Mouse (Mus musculus): Measurements from ENCODE around the gene Smim1. TPM values are rescaled to one million over a fixed set of nuclear protein-coding genes. Genes with fewer than 3 reads are reported as not detected.

The Smim1 gene
- polyA plus RNA-seq, 1 experiment = 9.5 TPM

GRCm38 (mm10) chr4:154064827-154065773 lies 39.1 kb upstream of the Smim1 start:
- TF ChIP-seq TCF12 (IDR thresholded peaks at IDR 0.05; ENCODE audit: insufficient read depth, poor library complexity, severe bottlenecking) (no peak), POLR2AphosphoS2 (IDR thresholded peaks at IDR 0.05; ENCODE audit: insufficient read length, low read depth) (no peak), TCF3 (IDR thresholded peaks at IDR 0.05; ENCODE audit: insufficient read length, low read depth) (no peak), SRF (IDR thresholded peaks at IDR 0.05; ENCODE audit: control insufficient read depth, insufficient read length, low read depth) (no peak), MYOG (IDR thresholded peaks at IDR 0.05; ENCODE audit: control insufficient read depth in 1 of 3, insufficient read depth in 1 of 3, insufficient read length in 2 of 3, low read depth in 2 of 3) (no peak), POLR2A (IDR thresholded peaks at IDR 0.05; ENCODE audit: insufficient read length, low read depth) (no peak), E2F4 (IDR thresholded peaks at IDR 0.05; ENCODE audit: insufficient read depth) (no peak), USF1 (IDR thresholded peaks at IDR 0.05; ENCODE audit: low read depth) (no peak), MYOD1 (IDR thresholded peaks at IDR 0.05; ENCODE audit: control insufficient read depth in 1 of 3, insufficient read length in 2 of 3, low read depth in 2 of 3) (no peak), MAX (IDR thresholded peaks at IDR 0.05; ENCODE audit: low read depth) (no peak), REST (IDR thresholded peaks at IDR 0.05; ENCODE audit: insufficient read depth, insufficient read length) (no peak), CEBPB (IDR thresholded peaks at IDR 0.05; ENCODE audit: insufficient read depth, poor library complexity, severe bottlenecking) (no peak)
- Histone ChIP-seq H3K79me2 (ENCODE audit: control insufficient read depth, insufficient read depth) (no peaks in the 10 kb centered on the region), H3K4me2 (ENCODE audit: low read depth) (no peak overlapping the region), H3K27me3 (ENCODE audit: control insufficient read depth, insufficient read depth, insufficient read length) (peaks cover 11% of the 10 kb centered on the region), H3K36me3 (ENCODE audit: control insufficient read depth, insufficient read depth) (no peaks in the 10 kb centered on the region), H3ac (ENCODE audit: control insufficient read depth, insufficient read length) (no peak overlapping the region), H3K4me3 (no peak overlapping the region)

- H3K36me3 ChIP-seq (ENCODE audit: control insufficient read depth, insufficient read depth) = no peaks in the 10 kb centered on the region
- no peaks in the 10 kb centered on the region for H3K79me2 ChIP-seq (ENCODE audit: control insufficient read depth, insufficient read depth)
- H3ac ChIP-seq (ENCODE audit: control insufficient read depth, insufficient read length) = no peak overlapping the region
- no peak overlapping the region for H3K4me3 ChIP-seq
- no peak overlapping the region for H3K4me2 ChIP-seq (ENCODE audit: low read depth)
- peaks cover 28% of the 10 kb centered on the region for H3K27me3 ChIP-seq (ENCODE audit: control insufficient read depth, insufficient read depth, insufficient read length)
- TF ChIP-seq USF1 (IDR thresholded peaks at IDR 0.05; ENCODE audit: low read depth) (no peak), SRF (IDR thresholded peaks at IDR 0.05; ENCODE audit: control insufficient read depth, insufficient read length, low read depth) (no peak), MYOD1 (IDR thresholded peaks at IDR 0.05; ENCODE audit: control insufficient read depth in 1 of 3, insufficient read length in 2 of 3, low read depth in 2 of 3) (no peak), REST (IDR thresholded peaks at IDR 0.05; ENCODE audit: insufficient read depth, insufficient read length) (no peak), TCF3 (IDR thresholded peaks at IDR 0.05; ENCODE audit: insufficient read length, low read depth) (no peak), POLR2AphosphoS2 (IDR thresholded peaks at IDR 0.05; ENCODE audit: insufficient read length, low read depth) (no peak)
These were observed 31.7 kb upstream of the Smim1 start for GRCm38 (mm10) chr4:154057696-154058095.

GRCm38 (mm10) chr4:154056661-154057060 lies 30.6 kb upstream of the Smim1 start:
- no peaks in the 10 kb centered on the region for H3K36me3 ChIP-seq (ENCODE audit: control insufficient read depth, insufficient read depth)
- peaks cover 22% of the 10 kb centered on the region for H3K27me3 ChIP-seq (ENCODE audit: control insufficient read depth, insufficient read depth, insufficient read length)
- no peak for TF ChIP-seq CEBPB (IDR thresholded peaks at IDR 0.05; ENCODE audit: insufficient read depth, poor library complexity, severe bottlenecking)
- no peak for TF ChIP-seq USF1 (IDR thresholded peaks at IDR 0.05; ENCODE audit: low read depth)
- TF ChIP-seq POLR2A (IDR thresholded peaks at IDR 0.05; ENCODE audit: insufficient read length, low read depth) = no peak
- TF ChIP-seq TCF3 (IDR thresholded peaks at IDR 0.05; ENCODE audit: insufficient read length, low read depth) = no peak
- TF ChIP-seq E2F4 (IDR thresholded peaks at IDR 0.05; ENCODE audit: insufficient read depth) = no peak
- TF ChIP-seq TCF12 (IDR thresholded peaks at IDR 0.05; ENCODE audit: insufficient read depth, poor library complexity, severe bottlenecking) = no peak
- TF ChIP-seq POLR2AphosphoS2 (IDR thresholded peaks at IDR 0.05; ENCODE audit: insufficient read length, low read depth) = no peak
- TF ChIP-seq MAX (IDR thresholded peaks at IDR 0.05; ENCODE audit: low read depth) = no peak
- TF ChIP-seq MYOD1 (IDR thresholded peaks at IDR 0.05; ENCODE audit: control insufficient read depth in 1 of 3, insufficient read length in 2 of 3, low read depth in 2 of 3) = no peak
- no peak for TF ChIP-seq SRF (IDR thresholded peaks at IDR 0.05; ENCODE audit: control insufficient read depth, insufficient read length, low read depth)
- TF ChIP-seq REST (IDR thresholded peaks at IDR 0.05; ENCODE audit: insufficient read depth, insufficient read length) = no peak
- no peak for TF ChIP-seq MYOG (IDR thresholded peaks at IDR 0.05; ENCODE audit: control insufficient read depth in 1 of 3, insufficient read depth in 1 of 3, insufficient read length in 2 of 3, low read depth in 2 of 3)
- H3K4me2 ChIP-seq (ENCODE audit: low read depth) = no peak overlapping the region
- no peaks in the 10 kb centered on the region for H3K79me2 ChIP-seq (ENCODE audit: control insufficient read depth, insufficient read depth)
- H3K4me3 ChIP-seq = no peak overlapping the region
- H3ac ChIP-seq (ENCODE audit: control insufficient read depth, insufficient read length) = no peak overlapping the region

- no peak for TF ChIP-seq E2F4 (IDR thresholded peaks at IDR 0.05; ENCODE audit: insufficient read depth)
- no peak for TF ChIP-seq CEBPB (IDR thresholded peaks at IDR 0.05; ENCODE audit: insufficient read depth, poor library complexity, severe bottlenecking)
- TF ChIP-seq MAX (IDR thresholded peaks at IDR 0.05; ENCODE audit: low read depth) = no peak
- no peak for TF ChIP-seq TCF12 (IDR thresholded peaks at IDR 0.05; ENCODE audit: insufficient read depth, poor library complexity, severe bottlenecking)
- no peak for TF ChIP-seq POLR2A (IDR thresholded peaks at IDR 0.05; ENCODE audit: insufficient read length, low read depth)
- TF ChIP-seq TCF3 (IDR thresholded peaks at IDR 0.05; ENCODE audit: insufficient read length, low read depth) = no peak
- TF ChIP-seq MYOG (IDR thresholded peaks at IDR 0.05; ENCODE audit: control insufficient read depth in 1 of 3, insufficient read depth in 1 of 3, insufficient read length in 2 of 3, low read depth in 2 of 3) = no peak
- TF ChIP-seq MYOD1 (IDR thresholded peaks at IDR 0.05; ENCODE audit: control insufficient read depth in 1 of 3, insufficient read length in 2 of 3, low read depth in 2 of 3) = no peak
- Histone ChIP-seq H3K27me3 (ENCODE audit: control insufficient read depth, insufficient read depth, insufficient read length) (peaks cover 22% of the 10 kb centered on the region), H3K4me3 (no peak overlapping the region), H3ac (ENCODE audit: control insufficient read depth, insufficient read length) (no peak overlapping the region), H3K79me2 (ENCODE audit: control insufficient read depth, insufficient read depth) (no peaks in the 10 kb centered on the region), H3K36me3 (ENCODE audit: control insufficient read depth, insufficient read depth) (no peaks in the 10 kb centered on the region), H3K4me2 (ENCODE audit: low read depth) (no peak overlapping the region)
These were observed 30.0 kb upstream of the Smim1 start for GRCm38 (mm10) chr4:154056046-154056445.
